Mouse (Mus musculus): ENCODE data around the gene Gpa33. TPM values are rescaled to one million over a fixed set of nuclear protein-coding genes. Genes with fewer than 3 reads are reported as not detected.

The Gpa33 gene
- polyA plus RNA-seq, 1 experiment from 2014 or later: not detected

DNA sequence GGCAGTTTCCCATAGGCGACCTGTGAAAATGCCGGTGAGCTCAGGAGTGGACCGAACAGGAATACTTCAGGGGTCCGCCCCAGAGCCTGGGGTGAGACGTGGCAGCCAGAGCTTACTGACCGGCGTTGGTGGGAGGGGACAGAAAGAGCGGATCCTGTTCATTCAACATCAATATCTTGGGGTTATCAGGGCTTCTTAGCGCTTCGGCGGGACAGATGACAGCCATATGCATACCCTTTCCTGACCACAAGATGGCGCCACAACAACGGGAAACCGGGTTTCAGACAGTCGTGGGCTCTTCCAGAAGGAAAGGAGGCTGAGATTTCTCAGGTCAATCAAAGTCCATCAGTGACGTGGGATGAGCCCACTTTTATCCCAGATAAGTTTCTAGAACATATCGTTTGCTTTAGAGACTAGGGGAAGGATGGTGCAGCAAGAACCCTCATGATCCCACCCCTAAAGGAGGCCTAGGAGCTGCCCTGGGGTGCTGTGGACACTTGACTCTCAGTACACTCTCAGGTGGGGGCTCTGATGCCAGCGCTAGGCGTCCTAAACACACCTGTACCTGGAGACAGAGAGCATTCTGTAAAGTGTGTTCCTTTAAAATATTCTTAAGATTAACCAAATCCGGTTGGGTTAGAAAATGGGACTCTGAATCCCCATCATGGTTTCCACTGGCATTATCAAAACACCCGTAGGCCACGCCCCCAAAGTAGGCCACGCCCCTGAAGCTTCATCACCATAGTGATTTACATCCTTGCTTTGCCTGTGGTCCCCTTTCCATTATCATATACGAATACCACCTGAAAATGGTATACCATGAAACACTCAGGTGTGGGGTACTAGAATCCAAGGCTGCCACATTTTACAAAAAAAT is 30.8 kb downstream of the Gpa33 start:
- Histone ChIP-seq H3K4me2 (peak overlapping the region; percentile 48), H3K27me3 (ENCODE audit: control insufficient read depth, insufficient read depth, low read length) (peaks cover 20% of the 10 kb centered on the region), H3K36me3 (ENCODE audit: control insufficient read depth, insufficient read depth, low read length) (no peaks in the 10 kb centered on the region), H3K4me3 (ENCODE audit: low read depth, low read length) (0 out of 2 replicates have a peak overlapping the region, but pooled peaks have one; percentile 16), H3K4me1 (ENCODE audit: control insufficient read depth, insufficient read depth, low read length) (no peaks in the 10 kb centered on the region), H3K27ac (ENCODE audit: low read depth, low read length) (no peak overlapping the region), H3K9ac (ENCODE audit: low read depth, low read length) (no peak overlapping the region), H3K9me3 (replicated peaks; ENCODE audit: control insufficient read depth, low read length) (no peaks in the 10 kb centered on the region)
- ATAC-seq (replicated peaks; ENCODE audit: insufficient number of reproducible peaks, low FRiP score, low TSS enrichment): no peak
- WGBS (ENCODE audit: insufficient replicate concordance): 15% methylated on average over 24 of the region's 24 CpGs

DNA sequence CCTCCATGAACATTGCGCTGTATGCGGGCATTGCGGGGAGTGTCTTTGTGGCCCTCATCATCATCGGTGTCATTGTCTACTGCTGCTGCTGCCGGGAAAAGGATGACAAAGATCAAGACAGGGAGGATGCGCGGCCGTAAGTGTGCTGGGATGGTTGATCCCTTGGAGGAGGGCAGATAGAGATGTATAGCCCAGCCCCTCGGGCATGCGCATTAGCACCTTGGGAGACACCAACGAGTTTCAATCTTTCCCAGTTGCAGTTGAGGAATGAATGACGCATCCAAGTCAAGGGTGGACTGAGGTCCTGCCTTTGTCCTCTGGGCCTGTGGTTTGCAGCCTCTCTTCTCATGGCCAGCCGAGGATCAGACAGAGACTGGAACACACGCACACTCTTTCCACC is 34.5 kb downstream of the Gpa33 start:
- 89% methylated on average over 14 of the region's 14 CpGs for WGBS (ENCODE audit: insufficient replicate concordance)
- H3K27me3 ChIP-seq (ENCODE audit: control insufficient read depth, insufficient read depth, low read length): peaks cover 9% of the 10 kb centered on the region
- H3K4me3 ChIP-seq (ENCODE audit: low read depth, low read length): no peak overlapping the region
- no peak overlapping the region for H3K27ac ChIP-seq (ENCODE audit: low read depth, low read length)
- no peak overlapping the region for H3K4me2 ChIP-seq
- ATAC-seq (replicated peaks; ENCODE audit: insufficient number of reproducible peaks, low FRiP score, low TSS enrichment): no peak
- no peaks in the 10 kb centered on the region for H3K4me1 ChIP-seq (ENCODE audit: control insufficient read depth, insufficient read depth, low read length)
- no peaks in the 10 kb centered on the region for H3K36me3 ChIP-seq (ENCODE audit: control insufficient read depth, insufficient read depth, low read length)
- H3K9ac ChIP-seq (ENCODE audit: low read depth, low read length): no peak overlapping the region
- no peaks in the 10 kb centered on the region for H3K9me3 ChIP-seq (replicated peaks; ENCODE audit: control insufficient read depth, low read length)

DNA sequence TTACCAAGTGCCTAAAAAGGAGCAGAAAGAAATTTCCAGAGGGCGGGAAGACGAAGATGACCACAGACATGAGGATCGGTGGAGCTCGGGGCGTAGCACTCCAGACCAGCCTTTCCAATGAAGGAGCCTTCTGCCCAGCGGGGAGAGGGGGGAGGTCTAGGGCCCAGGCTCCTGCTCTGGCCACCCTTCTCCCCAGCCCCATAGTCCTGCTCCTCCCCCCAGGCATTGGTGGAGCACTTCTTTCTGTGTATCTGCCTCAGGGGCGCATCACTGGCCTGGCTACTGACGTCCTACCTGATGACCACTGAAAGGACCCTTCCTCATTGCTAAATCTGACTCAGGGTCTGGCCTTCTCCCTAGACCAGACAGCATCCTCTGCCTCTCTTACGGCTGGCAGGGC is 35.1 kb downstream of the Gpa33 start:
- Histone ChIP-seq H3K9ac (ENCODE audit: low read depth, low read length) (no peak overlapping the region), H3K9me3 (replicated peaks; ENCODE audit: control insufficient read depth, low read length) (no peaks in the 10 kb centered on the region), H3K4me1 (ENCODE audit: control insufficient read depth, insufficient read depth, low read length) (no peaks in the 10 kb centered on the region), H3K4me3 (ENCODE audit: low read depth, low read length) (no peak overlapping the region), H3K27ac (ENCODE audit: low read depth, low read length) (no peak overlapping the region), H3K4me2 (no peak overlapping the region), H3K27me3 (ENCODE audit: control insufficient read depth, insufficient read depth, low read length) (peaks cover 4% of the 10 kb centered on the region; the same call in 1 of the 2 replicates), H3K36me3 (ENCODE audit: control insufficient read depth, insufficient read depth, low read length) (no peaks in the 10 kb centered on the region)
- ATAC-seq (replicated peaks; ENCODE audit: insufficient number of reproducible peaks, low FRiP score, low TSS enrichment): no peak
- 85% methylated on average over 9 of the region's 9 CpGs for WGBS (ENCODE audit: insufficient replicate concordance)

DNA sequence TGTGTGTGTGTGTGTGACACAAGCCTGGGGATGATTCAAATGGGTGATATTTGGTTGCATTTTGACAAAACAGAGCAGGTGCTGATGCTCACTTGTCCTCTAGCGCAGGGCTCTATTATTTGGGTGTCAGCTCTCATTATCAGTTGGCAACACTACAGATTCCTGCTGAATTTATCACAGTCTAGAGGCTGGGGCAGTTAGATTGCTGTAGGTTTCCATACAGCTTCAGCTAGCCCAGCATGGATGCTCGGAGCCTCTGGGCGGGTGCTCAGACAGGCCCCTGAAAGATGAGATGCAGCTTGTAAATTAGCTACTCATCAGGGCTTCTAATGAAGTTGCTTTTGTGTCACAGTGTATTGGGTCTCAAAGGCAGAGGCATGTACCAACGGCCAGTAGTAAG is 37.4 kb downstream of the Gpa33 start:
- H3K36me3 ChIP-seq (ENCODE audit: control insufficient read depth, insufficient read depth, low read length): no peaks in the 10 kb centered on the region
- H3K4me3 ChIP-seq (ENCODE audit: low read depth, low read length): no peak overlapping the region
- H3K4me1 ChIP-seq (ENCODE audit: control insufficient read depth, insufficient read depth, low read length): no peaks in the 10 kb centered on the region
- H3K27me3 ChIP-seq (ENCODE audit: control insufficient read depth, insufficient read depth, low read length): no peaks in the 10 kb centered on the region
- 81% methylated on average over 4 of the region's 4 CpGs for WGBS (ENCODE audit: insufficient replicate concordance)
- H3K4me2 ChIP-seq: no peak overlapping the region
- H3K27ac ChIP-seq (ENCODE audit: low read depth, low read length): no peak overlapping the region
- ATAC-seq (replicated peaks; ENCODE audit: insufficient number of reproducible peaks, low FRiP score, low TSS enrichment): no peak
- H3K9ac ChIP-seq (ENCODE audit: low read depth, low read length): no peak overlapping the region
- H3K9me3 ChIP-seq (replicated peaks; ENCODE audit: control insufficient read depth, low read length): no peaks in the 10 kb centered on the region

DNA sequence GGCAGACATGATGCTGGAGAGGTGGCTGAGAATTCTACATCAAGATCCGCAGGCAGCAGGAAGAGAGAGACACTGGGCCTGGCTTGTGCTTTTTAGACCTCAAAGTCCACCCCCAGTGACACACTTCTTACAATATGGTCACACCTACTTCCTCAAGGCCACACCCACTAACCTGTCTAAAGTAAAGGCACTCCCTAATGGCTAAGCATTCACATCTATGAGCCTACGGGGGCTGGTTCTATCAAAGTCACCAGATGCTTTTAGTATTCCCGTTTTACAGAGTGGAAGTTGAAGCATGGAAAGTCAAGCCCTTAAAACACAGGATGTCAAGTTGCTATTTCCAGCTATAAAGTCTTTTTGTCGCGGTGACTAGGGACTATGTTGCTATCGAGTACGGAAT is 38.0 kb downstream of the Gpa33 start:
- Histone ChIP-seq H3K4me2 (no peak overlapping the region), H3K36me3 (ENCODE audit: control insufficient read depth, insufficient read depth, low read length) (no peaks in the 10 kb centered on the region), H3K4me3 (ENCODE audit: low read depth, low read length) (no peak overlapping the region), H3K9ac (ENCODE audit: low read depth, low read length) (no peak overlapping the region), H3K9me3 (replicated peaks; ENCODE audit: control insufficient read depth, low read length) (no peaks in the 10 kb centered on the region), H3K27ac (ENCODE audit: low read depth, low read length) (no peak overlapping the region), H3K27me3 (ENCODE audit: control insufficient read depth, insufficient read depth, low read length) (no peaks in the 10 kb centered on the region), H3K4me1 (ENCODE audit: control insufficient read depth, insufficient read depth, low read length) (no peaks in the 10 kb centered on the region)
- WGBS (ENCODE audit: insufficient replicate concordance): 89% methylated on average over 7 of the region's 7 CpGs
- no peak for ATAC-seq (replicated peaks; ENCODE audit: insufficient number of reproducible peaks, low FRiP score, low TSS enrichment)

DNA sequence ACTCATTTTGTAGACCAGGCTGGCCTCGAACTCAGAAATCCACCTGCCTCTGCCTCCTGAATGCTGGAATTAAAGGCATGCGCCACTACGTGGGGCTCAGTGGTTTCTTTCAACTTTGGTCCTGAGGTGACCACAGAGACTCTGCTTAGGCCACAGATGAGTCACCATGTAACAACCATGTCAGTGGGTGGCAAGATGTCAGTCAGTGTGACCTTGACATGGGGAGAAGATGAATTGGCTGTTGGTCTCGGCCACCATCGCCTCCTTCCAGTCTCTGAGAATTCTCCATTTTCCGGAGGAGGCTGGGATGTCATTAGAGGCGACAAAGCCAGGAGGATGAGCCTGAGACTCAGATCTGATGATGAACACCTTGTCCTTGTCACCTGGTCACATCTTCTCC is 39.7 kb downstream of the Gpa33 start:
- Histone ChIP-seq H3K9me3 (replicated peaks; ENCODE audit: control insufficient read depth, low read length) (no peaks in the 10 kb centered on the region), H3K36me3 (ENCODE audit: control insufficient read depth, insufficient read depth, low read length) (no peaks in the 10 kb centered on the region), H3K9ac (ENCODE audit: low read depth, low read length) (no peak overlapping the region), H3K27me3 (ENCODE audit: control insufficient read depth, insufficient read depth, low read length) (no peaks in the 10 kb centered on the region), H3K27ac (ENCODE audit: low read depth, low read length) (no peak overlapping the region), H3K4me2 (no peak overlapping the region), H3K4me1 (ENCODE audit: control insufficient read depth, insufficient read depth, low read length) (no peaks in the 10 kb centered on the region), H3K4me3 (ENCODE audit: low read depth, low read length) (no peak overlapping the region)
- 81% methylated on average over 7 of the region's 7 CpGs for whole genome bisulfite sequencing (ENCODE audit: insufficient replicate concordance)
- no peak for ATAC-seq (replicated peaks; ENCODE audit: insufficient number of reproducible peaks, low FRiP score, low TSS enrichment)

DNA sequence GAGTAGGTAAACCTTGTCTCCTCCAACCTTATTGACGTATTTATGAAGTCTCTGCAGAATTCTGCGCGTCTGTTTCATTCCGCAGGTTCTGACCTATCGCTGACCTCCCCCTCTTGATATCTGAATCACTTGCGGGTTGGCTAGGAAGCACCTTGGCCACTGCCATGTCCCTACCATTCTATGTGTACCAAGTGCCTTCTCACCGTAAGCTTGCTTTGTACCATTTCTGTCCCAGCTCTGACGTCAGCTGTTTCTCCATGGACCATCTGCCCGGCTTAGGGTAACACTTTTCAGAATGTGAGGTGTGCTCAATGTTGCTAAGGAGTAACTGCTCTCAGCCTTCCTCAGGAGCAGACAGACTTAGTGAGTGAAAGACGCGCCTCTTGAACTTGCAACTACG is 40.8 kb downstream of the Gpa33 start:
- no peaks in the 10 kb centered on the region for H3K36me3 ChIP-seq (ENCODE audit: control insufficient read depth, insufficient read depth, low read length)
- WGBS (ENCODE audit: insufficient replicate concordance): 83% methylated on average over 12 of the region's 12 CpGs
- no peaks in the 10 kb centered on the region for H3K27me3 ChIP-seq (ENCODE audit: control insufficient read depth, insufficient read depth, low read length)
- H3K27ac ChIP-seq (ENCODE audit: low read depth, low read length): no peak overlapping the region
- no peak overlapping the region for H3K4me3 ChIP-seq (ENCODE audit: low read depth, low read length)
- ATAC-seq (replicated peaks; ENCODE audit: insufficient number of reproducible peaks, low FRiP score, low TSS enrichment): no peak
- H3K9ac ChIP-seq (ENCODE audit: low read depth, low read length): no peak overlapping the region
- no peak overlapping the region for H3K4me2 ChIP-seq
- H3K4me1 ChIP-seq (ENCODE audit: control insufficient read depth, insufficient read depth, low read length): no peaks in the 10 kb centered on the region
- no peaks in the 10 kb centered on the region for H3K9me3 ChIP-seq (replicated peaks; ENCODE audit: control insufficient read depth, low read length)

DNA sequence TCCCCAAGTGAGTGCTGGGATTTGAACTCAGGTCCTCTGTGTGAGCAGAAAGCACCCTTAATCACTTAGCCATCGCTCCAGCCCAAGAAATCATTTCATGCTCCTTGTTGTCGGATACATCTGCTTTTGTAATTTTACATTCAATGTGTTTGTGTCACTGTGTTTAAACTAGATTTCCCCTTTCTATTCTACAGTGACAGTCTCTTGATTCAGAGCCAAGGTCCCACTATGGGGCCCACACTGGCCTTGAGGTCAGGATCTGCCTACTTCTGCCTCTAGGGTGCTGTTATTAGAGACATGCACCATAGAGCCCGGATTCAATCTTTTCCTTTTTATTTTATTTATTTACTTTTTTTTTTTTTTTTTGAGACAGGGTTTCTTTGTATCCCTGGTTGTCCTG is 43.0 kb downstream of the Gpa33 start:
- no peak overlapping the region for H3K27ac ChIP-seq (ENCODE audit: low read depth, low read length)
- ATAC-seq (replicated peaks; ENCODE audit: insufficient number of reproducible peaks, low FRiP score, low TSS enrichment): no peak
- 76% methylated on average over 3 of the region's 3 CpGs for WGBS (ENCODE audit: insufficient replicate concordance)
- H3K9ac ChIP-seq (ENCODE audit: low read depth, low read length): no peak overlapping the region
- no peaks in the 10 kb centered on the region for H3K4me1 ChIP-seq (ENCODE audit: control insufficient read depth, insufficient read depth, low read length)
- H3K4me3 ChIP-seq (ENCODE audit: low read depth, low read length): no peak overlapping the region
- no peak overlapping the region for H3K4me2 ChIP-seq
- no peaks in the 10 kb centered on the region for H3K36me3 ChIP-seq (ENCODE audit: control insufficient read depth, insufficient read depth, low read length)
- no peaks in the 10 kb centered on the region for H3K27me3 ChIP-seq (ENCODE audit: control insufficient read depth, insufficient read depth, low read length)
- H3K9me3 ChIP-seq (replicated peaks; ENCODE audit: control insufficient read depth, low read length): no peaks in the 10 kb centered on the region

DNA sequence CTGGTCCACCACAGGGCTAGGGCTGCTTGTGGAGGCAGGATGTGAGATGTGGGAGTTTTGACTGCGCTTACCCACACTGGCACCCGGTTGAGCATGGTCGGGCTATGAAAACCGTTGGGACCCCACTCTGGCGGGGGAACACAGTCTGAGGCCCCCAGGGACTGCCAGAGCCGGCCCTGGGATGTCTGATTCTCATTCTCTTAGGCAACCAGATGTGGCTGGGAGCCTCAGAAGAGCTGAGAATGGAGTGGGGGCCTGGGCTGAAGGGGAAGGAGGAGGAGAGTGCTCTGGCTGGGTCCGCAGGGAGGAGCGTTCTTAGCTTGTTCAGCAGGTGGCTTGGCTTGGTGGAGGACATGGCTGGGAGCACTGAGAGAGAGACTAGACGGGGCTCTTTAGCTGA is 43.6 kb downstream of the Gpa33 start:
- Histone ChIP-seq H3K36me3 (ENCODE audit: control insufficient read depth, insufficient read depth, low read length) (no peaks in the 10 kb centered on the region), H3K9ac (ENCODE audit: low read depth, low read length) (no peak overlapping the region), H3K4me1 (ENCODE audit: control insufficient read depth, insufficient read depth, low read length) (no peaks in the 10 kb centered on the region), H3K9me3 (replicated peaks; ENCODE audit: control insufficient read depth, low read length) (no peaks in the 10 kb centered on the region), H3K4me3 (ENCODE audit: low read depth, low read length) (no peak overlapping the region), H3K4me2 (no peak overlapping the region), H3K27ac (ENCODE audit: low read depth, low read length) (no peak overlapping the region), H3K27me3 (ENCODE audit: control insufficient read depth, insufficient read depth, low read length) (no peaks in the 10 kb centered on the region)
- 77% methylated on average over 9 of the region's 9 CpGs for WGBS (ENCODE audit: insufficient replicate concordance)
- ATAC-seq (replicated peaks; ENCODE audit: insufficient number of reproducible peaks, low FRiP score, low TSS enrichment): no peak

Data from heart, embryonic 11.5 days (tissue).